In genomic region chr13:112659986-112660573, GRCm38 (mm10) we compare ENCODE assay signal across 8 mouse cellular contexts. TPM values are rescaled to one million over a fixed set of nuclear protein-coding genes. Genes with fewer than 3 reads are reported as not detected.
DNase-seq lines count a peak whose midpoint lies in the region; ATAC-seq and TF ChIP-seq lines count a peak whose summit lies in the region.

No protein-coding gene starts in this region.

- TF ChIP-seq POLR2A in testis, adult 2 months (IDR thresholded peaks at IDR 0.05; ENCODE audit: control insufficient read depth, low read depth, low read length) = no peak

- H3K27me3 ChIP-seq in erythroblast, embryonic 14.5 days (ENCODE audit: control insufficient read depth) = no peaks in the 10 kb centered on the region
- no peaks in the 10 kb centered on the region for H3K27me3 ChIP-seq in testis, adult 2 months (ENCODE audit: control insufficient read depth, insufficient read depth, low read length)
- no peaks in the 10 kb centered on the region for H3K27me3 ChIP-seq in liver, embryonic 11.5 days (replicated peaks; ENCODE audit: control insufficient read depth, insufficient read depth, low read length)

- peak overlapping the region; percentile 70 for H3K4me2 ChIP-seq in liver, embryonic 11.5 days

- no peak for DNase-seq in testis, postnatal 14 days (ENCODE audit: low spot score)
- DNase-seq in liver, embryonic 11.5 days (ENCODE audit: low spot score) = no peak
- DNase-seq in urinary bladder, postnatal 4 days (ENCODE audit: low spot score in 2 of 2) = no peak
- no peak for DNase-seq in embryo, embryonic 11 days
- no peak for DNase-seq in thymus, postnatal 4 days

- no peak for TF ChIP-seq CTCF in testis, adult 2 months (IDR thresholded peaks at IDR 0.05; ENCODE audit: control insufficient read depth, insufficient read depth, insufficient replicate concordance, low read depth, low read length)

- 2% methylated on average over 10 of the region's 10 CpGs for WGBS in liver, embryonic 11.5 days

- ATAC-seq in erythroblast, adult 5-6 weeks (replicated peaks; ENCODE audit: low FRiP score, poor library complexity, severe bottlenecking) = no peak
- ATAC-seq in liver, embryonic 11.5 days (replicated peaks; ENCODE audit: low FRiP score) = peak; percentile 27; the same call in 1 of the 2 replicates

- no peaks in the 10 kb centered on the region for H3K9me3 ChIP-seq in erythroblast, embryonic 14.5 days (ENCODE audit: control insufficient read depth, low read length)
- H3K9me3 ChIP-seq in liver, embryonic 11.5 days (ENCODE audit: control insufficient read depth, low read length) = no peaks in the 10 kb centered on the region

- H3K4me3 ChIP-seq in erythroblast, embryonic 14.5 days (replicated peaks) = peak overlapping the region; percentile 82
- H3K4me3 ChIP-seq in testis, adult 2 months (ENCODE audit: control insufficient read depth, low read depth, low read length) = peak overlapping the region; percentile 91
- peak overlapping the region; percentile 81 for H3K4me3 ChIP-seq in liver, embryonic 11.5 days (ENCODE audit: low read depth, low read length)

- H3K9ac ChIP-seq in liver, embryonic 11.5 days (ENCODE audit: low read depth, low read length) = peak overlapping the region; percentile 82

- H3K4me1 ChIP-seq in erythroblast, embryonic 14.5 days (ENCODE audit: control insufficient read depth) = peaks cover 30% of the 10 kb centered on the region
- H3K4me1 ChIP-seq in testis, adult 2 months (ENCODE audit: control insufficient read depth, insufficient read depth, low read length) = peaks cover 3% of the 10 kb centered on the region
- H3K4me1 ChIP-seq in liver, embryonic 11.5 days (replicated peaks; ENCODE audit: control insufficient read depth, insufficient read depth, low read length) = peaks cover 6% of the 10 kb centered on the region; the same call in 1 of the 2 replicates

- H3K36me3 ChIP-seq in erythroblast, embryonic 14.5 days (ENCODE audit: control insufficient read depth) = peaks cover 7% of the 10 kb centered on the region
- H3K36me3 ChIP-seq in testis, adult 2 months (ENCODE audit: control insufficient read depth, insufficient read depth, low read length) = no peaks in the 10 kb centered on the region
- H3K36me3 ChIP-seq in liver, embryonic 11.5 days (ENCODE audit: control insufficient read depth, insufficient read depth, low read length) = no peaks in the 10 kb centered on the region

- H3K27ac ChIP-seq in testis, adult 2 months (ENCODE audit: control insufficient read depth, insufficient read depth, low read depth, low read length) = 0 out of 2 replicates have a peak overlapping the region, but pooled peaks have one; percentile 23
- H3K27ac ChIP-seq in liver, embryonic 11.5 days (ENCODE audit: low read depth, low read length) = no peak overlapping the region

RNA-seq across cellular contexts. Expression of gene Slc38a9, which starts 0.5 kb away (rescaled TPM):
- polyA plus RNA-seq in erythroblast, embryonic 14.5 days (2012) = 0.33 and 0.39 TPM in 2 replicates
- total RNA-seq in erythroblast, adult 5-6 weeks (2015; ENCODE audit: low replicate concordance) = 227 and 257 TPM in 2 replicates
- total RNA-seq in erythroblast, adult 5-6 weeks (2017; ENCODE audit: low replicate concordance) = 281 and 320 TPM in 2 replicates
- polyA plus RNA-seq in testis, adult 2 months (2012; rRNA removed) = 52.0 and 68.8 TPM in 2 replicates
- polyA plus RNA-seq in liver, embryonic 11.5 days (2014; fragmentation: Nextera tagmentation; extraction: Ambion mirVana) = 13.3 and 15.8 TPM in 2 replicates

RNA-seq across cellular contexts. Expression of gene Ddx4, which starts 7.8 kb away (rescaled TPM):
- not detected in 2 replicates for polyA plus RNA-seq in erythroblast, embryonic 14.5 days (2012)
- 1.5 and 3.1 TPM in 2 replicates for total RNA-seq in erythroblast, adult 5-6 weeks (2015; ENCODE audit: low replicate concordance)
- 2.4 and 3.6 TPM in 2 replicates for total RNA-seq in erythroblast, adult 5-6 weeks (2017; ENCODE audit: low replicate concordance)
- polyA plus RNA-seq in testis, adult 2 months (2012; rRNA removed) = 87.4 and 129 TPM in 2 replicates
- 0.83 and 0.99 TPM in 2 replicates for polyA plus RNA-seq in liver, embryonic 11.5 days (2014; fragmentation: Nextera tagmentation; extraction: Ambion mirVana)

Comparison
In these comparisons a context has a peak if more than half of its experiments do, and no peak if none do; other contexts are left out.
1. RNA of gene Slc38a9, which starts 0.5 kb away (polyA plus RNA-seq): 52.0 to 68.8 TPM in testis, adult 2 months and 13.3 to 15.8 TPM in liver, embryonic 11.5 days; 0.33 to 0.39 TPM in erythroblast, embryonic 14.5 days; every median in the first group is over 10 times any median in the second.
2. RNA of gene Ddx4, which starts 7.8 kb away (polyA plus RNA-seq): 87.4 to 129 TPM in testis, adult 2 months; 0.83 to 0.99 TPM in liver, embryonic 11.5 days and not detected in erythroblast, embryonic 14.5 days; every median in the first group is over 10 times any median in the second.
3. Peak in every context shown above with its lines, with median percentiles within 50 percentile points of each other: H3K4me3 ChIP-seq.